Mouse (Mus musculus) ovary, postnatal 14 days (tissue): Measurements from ENCODE around the gene Serbp1.
A peak's percentile ranks its signal among the peaks of the same experiment; 100 is the strongest.

Source experiments
- DNase-seq: peaks from one replicate; pipeline ENCODE4 v3.0.0; 2022; ENCODE audit warnings: low spot score

Gene Serbp1

GRCm38 (mm10) chr6:67235649-67236048 is 2.3 kb upstream of the Serbp1 start:
- DNase-seq: no peak

DNA sequence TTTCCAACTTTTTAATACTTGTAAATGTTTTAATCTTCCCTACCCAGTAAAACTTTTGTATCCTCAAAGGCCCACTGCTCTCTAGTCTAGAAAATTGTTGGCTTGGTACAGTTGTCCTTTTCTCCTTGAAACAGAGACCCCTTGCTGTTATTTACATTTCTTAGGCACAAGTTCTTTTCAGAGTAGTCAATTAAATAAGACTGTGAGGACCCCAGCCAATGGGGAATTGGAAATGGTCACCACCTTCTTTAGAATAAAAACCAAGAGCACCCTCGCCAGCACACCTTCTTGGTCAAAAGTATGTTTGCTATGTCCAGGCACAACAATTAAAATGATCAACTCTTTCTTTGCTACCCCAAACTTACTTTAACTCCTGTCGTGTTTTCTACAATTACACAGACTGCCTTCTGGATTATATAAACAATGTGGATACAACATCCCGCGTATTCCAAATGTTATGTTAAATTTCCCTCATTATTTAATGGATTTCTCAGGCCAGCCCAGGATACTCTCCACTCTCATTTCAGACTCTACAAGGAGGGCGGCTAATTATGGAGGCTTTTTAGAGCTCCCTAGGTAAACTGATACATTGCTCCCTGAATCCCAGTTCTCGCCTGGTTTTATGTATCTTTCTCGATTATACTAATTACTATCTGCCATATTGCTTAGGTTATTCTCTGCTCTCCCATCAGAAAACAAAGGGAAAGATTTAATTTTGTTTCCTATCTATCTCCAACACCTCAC is 1.3 kb upstream of the Serbp1 start:
- no peak for DNase-seq

DNA sequence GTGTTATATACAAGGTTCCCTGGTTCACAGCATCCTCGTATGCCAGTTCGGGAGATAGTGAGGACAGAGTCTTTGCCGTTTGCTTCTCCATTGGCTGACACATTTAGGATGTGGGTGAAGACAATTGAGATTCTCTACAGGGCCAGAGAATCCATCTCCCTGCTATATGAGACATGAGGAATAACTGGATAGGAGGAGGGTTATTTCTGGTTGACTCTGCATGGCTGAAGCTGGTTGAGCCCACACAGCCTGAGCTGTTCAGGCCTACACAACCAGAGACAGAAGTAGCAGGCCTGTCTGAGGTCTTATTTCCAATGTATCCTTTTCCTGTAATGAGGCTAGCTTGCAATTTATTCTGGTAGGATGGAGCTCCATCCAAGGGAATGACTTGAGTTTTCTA is 3.3 kb downstream of the Serbp1 start:
- no peak for DNase-seq

DNA sequence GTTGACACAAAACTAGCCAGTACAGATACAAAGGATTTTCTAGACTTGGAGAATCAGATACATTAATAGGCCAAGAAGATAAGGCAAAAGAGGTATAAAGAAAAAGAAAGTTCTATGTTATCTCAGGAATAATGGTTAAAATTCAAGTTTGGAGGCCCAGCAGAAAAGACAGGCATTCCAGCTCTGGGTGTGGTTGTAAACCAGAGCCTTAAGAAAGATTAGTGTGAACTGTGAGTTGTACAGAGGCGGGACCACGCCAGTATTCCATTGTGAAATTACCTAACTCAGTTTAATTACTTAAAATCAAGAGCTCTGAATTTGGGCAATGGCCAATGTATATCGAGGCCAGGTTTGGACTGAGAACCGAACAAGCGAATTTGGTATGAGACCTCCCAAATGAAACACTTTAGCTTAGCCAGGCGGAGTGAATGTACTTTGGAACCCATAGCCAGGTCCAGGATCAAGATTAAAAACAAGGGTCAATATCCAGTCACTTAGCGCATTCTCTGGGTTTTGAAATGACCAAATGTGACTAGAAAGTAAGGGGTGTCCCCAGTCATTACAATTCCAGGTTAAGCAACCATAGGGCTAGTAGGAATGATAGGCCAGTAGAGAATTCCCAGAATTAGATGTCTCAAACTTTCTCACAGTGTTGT is 5.9 kb downstream of the Serbp1 start:
- no peak for DNase-seq

DNA sequence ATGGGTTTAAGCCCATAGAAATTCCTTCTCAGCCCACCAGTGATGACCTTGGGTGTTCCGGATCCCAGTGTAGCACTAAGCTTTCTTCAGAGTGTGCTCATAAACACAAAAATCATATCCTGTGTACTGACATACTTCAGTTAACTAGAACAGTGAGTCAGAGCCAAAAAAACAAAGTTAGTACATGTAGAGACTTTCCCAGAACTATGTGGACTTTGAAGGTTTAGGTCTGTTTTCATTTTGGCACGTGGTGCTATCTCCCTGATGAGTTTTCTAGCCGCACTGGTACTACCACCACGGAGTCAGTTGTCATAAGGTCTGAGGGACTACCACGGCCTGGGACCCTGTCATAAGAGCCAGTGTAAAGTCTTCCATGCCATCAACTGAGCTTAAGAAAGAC is 6.5 kb downstream of the Serbp1 start:
- DNase-seq: no peak

GRCm38 (mm10) chr6:67251095-67251494 is 13.1 kb downstream of the Serbp1 start:
- DNase-seq: no peak

DNA sequence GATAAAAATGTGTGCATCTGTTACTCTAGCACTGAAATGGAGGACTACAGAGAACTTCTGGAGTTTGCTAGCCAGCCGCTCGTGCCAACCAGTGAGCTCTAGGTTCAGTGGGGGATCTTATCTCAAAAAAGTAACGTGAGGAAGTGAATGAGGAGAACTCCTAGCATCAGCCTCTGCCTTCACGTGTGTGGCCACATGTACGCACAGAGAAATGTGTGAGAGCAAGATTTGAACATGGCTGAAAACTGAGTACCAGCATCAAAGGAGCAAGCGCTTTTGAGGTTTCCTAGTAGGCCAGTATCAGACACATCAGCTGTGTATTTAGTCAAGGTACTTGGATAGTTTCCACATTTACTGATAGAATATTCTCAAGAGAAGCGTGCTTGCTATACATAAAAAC is 27.0 kb downstream of the Serbp1 start:
- no peak for DNase-seq

- DNase-seq: no peak
These were observed 28.2 kb downstream of the Serbp1 start for GRCm38 (mm10) chr6:67266159-67266657.

- DNase-seq: peak; percentile 84
These were observed 28.9 kb downstream of the Serbp1 start for GRCm38 (mm10) chr6:67266664-67267407.

GRCm38 (mm10) chr6:67267408-67268244 is 29.6 kb downstream of the Serbp1 start:
- DNase-seq: peak; percentile 9

GRCm38 (mm10) chr6:67268245-67268612 is 30.3 kb downstream of the Serbp1 start:
- DNase-seq: no peak

- DNase-seq: no peak
These were observed 31.0 kb downstream of the Serbp1 start for GRCm38 (mm10) chr6:67268983-67269382.

DNA sequence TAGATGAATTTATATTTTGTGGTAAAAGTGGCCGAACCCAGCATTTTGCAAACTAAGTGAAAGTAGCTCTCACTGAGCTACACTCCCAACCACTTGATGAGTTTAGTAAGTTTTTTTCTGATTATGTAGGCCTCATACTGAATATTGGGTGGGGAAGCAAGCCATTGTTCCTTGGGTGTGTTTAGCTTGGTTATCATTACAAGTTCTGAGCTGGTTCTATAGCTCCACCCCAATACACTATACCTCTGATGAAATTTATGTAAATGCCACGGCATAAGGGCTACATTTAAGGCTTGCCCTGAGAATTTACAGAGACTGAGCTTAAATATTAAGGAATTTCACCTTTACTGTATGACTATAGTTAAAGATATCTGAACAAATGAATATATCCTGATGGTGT is 31.5 kb downstream of the Serbp1 start:
- DNase-seq: no peak

- DNase-seq: no peak
These were observed 40.0 kb downstream of the Serbp1 start for GRCm38 (mm10) chr6:67277944-67278343.

- DNase-seq: no peak
These were observed 43.7 kb downstream of the Serbp1 start for GRCm38 (mm10) chr6:67281614-67282197.

- no peak for DNase-seq
These were observed 44.9 kb downstream of the Serbp1 start for GRCm38 (mm10) chr6:67282897-67283296.

- no peak for DNase-seq
These were observed 54.2 kb downstream of the Serbp1 start for GRCm38 (mm10) chr6:67292042-67292623.

- DNase-seq: no peak
These were observed 58.1 kb downstream of the Serbp1 start for GRCm38 (mm10) chr6:67296126-67296525.

DNA sequence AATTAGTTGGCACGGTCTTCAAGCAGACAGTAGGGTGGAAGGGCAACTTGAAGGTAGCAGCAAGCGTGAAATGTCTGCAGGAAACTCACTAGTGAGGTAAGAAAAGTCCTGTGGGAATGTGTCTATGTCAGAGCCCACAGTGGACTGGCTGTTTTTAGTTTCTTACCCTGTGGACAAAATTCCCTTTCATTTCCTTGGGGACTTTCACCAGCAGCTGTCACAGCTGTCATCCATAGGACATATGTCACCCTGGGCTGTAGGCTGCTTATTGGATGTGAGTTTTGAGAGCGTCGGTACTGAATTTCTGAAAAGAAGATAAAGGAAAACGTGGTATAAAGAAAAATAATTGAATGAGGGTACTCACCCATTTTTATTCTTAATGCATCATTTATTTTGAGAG is 60.8 kb downstream of the Serbp1 start:
- DNase-seq: no peak

- DNase-seq: no peak
These were observed 62.3 kb downstream of the Serbp1 start for GRCm38 (mm10) chr6:67300300-67300699.

DNA sequence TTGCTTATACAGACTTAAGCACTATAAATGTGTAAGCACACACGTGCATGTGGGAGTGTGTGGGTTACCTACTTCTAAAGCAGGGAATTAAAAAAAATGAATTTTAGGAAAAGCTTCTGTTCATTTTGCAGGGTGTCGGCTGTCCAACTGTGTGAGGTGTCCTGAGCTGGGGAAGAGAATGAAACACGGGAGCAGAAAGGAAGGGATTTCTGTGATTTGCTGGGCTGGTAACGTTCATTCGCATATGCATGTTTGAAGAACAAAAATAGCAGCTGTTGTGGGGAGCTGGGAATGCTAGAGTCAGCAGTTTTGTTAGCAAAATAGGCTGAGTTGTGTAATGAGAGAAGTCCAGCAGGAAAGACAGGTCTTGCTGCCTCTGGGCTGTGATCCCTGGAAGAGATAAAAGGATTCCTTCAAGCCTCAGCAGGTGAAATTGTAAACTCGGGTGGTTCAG is 62.8 kb downstream of the Serbp1 start:
- DNase-seq: no peak
